Mouse (Mus musculus): ENCODE measurements around the gene Ap3b2. TPM values are rescaled to one million over a fixed set of nuclear protein-coding genes. Genes with fewer than 3 reads are reported as not detected.

Ap3b2 gene
- polyA plus RNA-seq, 1 experiment from 2014 or later = 8.1 TPM

GRCm38 (mm10) chr7:81528918-81529317 is 35.2 kb upstream of the Ap3b2 start:
- Histone ChIP-seq H3K9me3 (replicated peaks; ENCODE audit: control insufficient read depth, low read length) (no peaks in the 10 kb centered on the region), H3K4me3 (ENCODE audit: low read depth, low read length) (no peak overlapping the region), H3K4me1 (ENCODE audit: control insufficient read depth, insufficient read depth, low read length) (no peaks in the 10 kb centered on the region), H3K27me3 (ENCODE audit: control insufficient read depth, insufficient read depth, low read length) (no peaks in the 10 kb centered on the region), H3K4me2 (ENCODE audit: low read depth, low read length) (no peak overlapping the region), H3K36me3 (replicated peaks; ENCODE audit: control insufficient read depth, insufficient read depth, low read depth, low read length) (peaks cover 5% of the 10 kb centered on the region), H3K9ac (replicated peaks; ENCODE audit: low read length) (no peak overlapping the region), H3K27ac (replicated peaks; ENCODE audit: low read depth, low read length) (no peak overlapping the region)
- no peak for ATAC-seq (replicated peaks; ENCODE audit: insufficient number of reproducible peaks, low FRiP score, low TSS enrichment, low read depth)
- DNase-seq (ENCODE audit: low spot score) = no peak
- WGBS = 92% methylated on average over 8 of the region's 8 CpGs

DNA sequence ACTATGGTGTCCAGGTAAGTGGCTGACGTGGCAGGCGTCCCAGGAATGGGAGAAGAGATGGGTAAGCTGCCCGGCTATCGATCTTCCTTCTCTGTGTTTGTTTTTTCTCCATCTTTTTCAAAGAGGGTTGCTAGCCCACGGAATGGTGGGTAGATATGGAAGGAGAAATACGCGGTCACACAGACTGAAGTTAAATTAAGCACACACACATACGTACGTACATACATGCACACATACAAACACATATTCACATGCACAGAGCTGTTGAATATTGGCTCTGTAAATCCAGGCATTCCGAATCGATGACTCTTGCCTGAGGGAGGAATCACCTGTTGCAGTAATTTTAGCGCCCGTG is 29.9 kb upstream of the Ap3b2 start:
- H3K27me3 ChIP-seq (ENCODE audit: control insufficient read depth, insufficient read depth, low read length) = no peaks in the 10 kb centered on the region
- H3K36me3 ChIP-seq (replicated peaks; ENCODE audit: control insufficient read depth, insufficient read depth, low read depth, low read length) = no peaks in the 10 kb centered on the region; the same call in 1 of the 2 replicates
- H3K27ac ChIP-seq (replicated peaks; ENCODE audit: low read depth, low read length) = peak overlapping the region; percentile 85; the same call in 1 of the 2 replicates
- H3K9ac ChIP-seq (replicated peaks; ENCODE audit: low read length) = peak overlapping the region; percentile 88
- ATAC-seq (replicated peaks; ENCODE audit: insufficient number of reproducible peaks, low FRiP score, low TSS enrichment, low read depth) (0 out of 2 replicates have a peak, but pooled peaks have one; percentile 14), DNase-seq (ENCODE audit: low spot score) (no peak)
- no peaks in the 10 kb centered on the region for H3K9me3 ChIP-seq (replicated peaks; ENCODE audit: control insufficient read depth, low read length)
- H3K4me2 ChIP-seq (ENCODE audit: low read depth, low read length) = peak overlapping the region; percentile 79
- no peaks in the 10 kb centered on the region for H3K4me1 ChIP-seq (ENCODE audit: control insufficient read depth, insufficient read depth, low read length)
- peak overlapping the region; percentile 69 for H3K4me3 ChIP-seq (ENCODE audit: low read depth, low read length)
- WGBS = 13% methylated on average over 13 of the region's 13 CpGs

GRCm38 (mm10) chr7:81523008-81523662 is 29.4 kb upstream of the Ap3b2 start:
- WGBS = under 1% methylated on average over 31 of the region's 31 CpGs
- no peaks in the 10 kb centered on the region for H3K4me1 ChIP-seq (ENCODE audit: control insufficient read depth, insufficient read depth, low read length)

GRCm38 (mm10) chr7:81516154-81517030 is 22.7 kb upstream of the Ap3b2 start:
- no peaks in the 10 kb centered on the region for H3K9me3 ChIP-seq (replicated peaks; ENCODE audit: control insufficient read depth, low read length)
- H3K27ac ChIP-seq (replicated peaks; ENCODE audit: low read depth, low read length) = no peak overlapping the region
- H3K4me2 ChIP-seq (ENCODE audit: low read depth, low read length) = no peak overlapping the region
- H3K36me3 ChIP-seq (replicated peaks; ENCODE audit: control insufficient read depth, insufficient read depth, low read depth, low read length) = no peaks in the 10 kb centered on the region
- no peak overlapping the region for H3K4me3 ChIP-seq (ENCODE audit: low read depth, low read length)
- no peak overlapping the region for H3K9ac ChIP-seq (replicated peaks; ENCODE audit: low read length)
- no peaks in the 10 kb centered on the region for H3K27me3 ChIP-seq (ENCODE audit: control insufficient read depth, insufficient read depth, low read length)
- 72% methylated on average over 6 of the region's 6 CpGs for WGBS
- ATAC-seq (replicated peaks; ENCODE audit: insufficient number of reproducible peaks, low FRiP score, low TSS enrichment, low read depth) (no peak), DNase-seq (ENCODE audit: low spot score) (no peak)
- no peaks in the 10 kb centered on the region for H3K4me1 ChIP-seq (ENCODE audit: control insufficient read depth, insufficient read depth, low read length)

More at GRCm38 (mm10) chr7:81523008-81523662, 29.4 kb upstream of the Ap3b2 start:
- Histone ChIP-seq H3K9me3 (replicated peaks; ENCODE audit: control insufficient read depth, low read length) (no peaks in the 10 kb centered on the region), H3K4me2 (ENCODE audit: low read depth, low read length) (peak overlapping the region; percentile 79), H3K4me3 (ENCODE audit: low read depth, low read length) (peak overlapping the region; percentile 69), H3K27ac (replicated peaks; ENCODE audit: low read depth, low read length) (peak overlapping the region; percentile 85), H3K36me3 (replicated peaks; ENCODE audit: control insufficient read depth, insufficient read depth, low read depth, low read length) (no peaks in the 10 kb centered on the region; the same call in 1 of the 2 replicates), H3K9ac (replicated peaks; ENCODE audit: low read length) (peak overlapping the region; percentile 88), H3K27me3 (ENCODE audit: control insufficient read depth, insufficient read depth, low read length) (no peaks in the 10 kb centered on the region)
- DNase-seq (ENCODE audit: low spot score) (peak; percentile 98), ATAC-seq (replicated peaks; ENCODE audit: insufficient number of reproducible peaks, low FRiP score, low TSS enrichment, low read depth) (peak; percentile 95)

- Histone ChIP-seq H3K27me3 (ENCODE audit: control insufficient read depth, insufficient read depth, low read length) (no peaks in the 10 kb centered on the region), H3K9ac (replicated peaks; ENCODE audit: low read length) (no peak overlapping the region), H3K36me3 (replicated peaks; ENCODE audit: control insufficient read depth, insufficient read depth, low read depth, low read length) (no peaks in the 10 kb centered on the region), H3K9me3 (replicated peaks; ENCODE audit: control insufficient read depth, low read length) (no peaks in the 10 kb centered on the region), H3K4me3 (ENCODE audit: low read depth, low read length) (no peak overlapping the region), H3K4me2 (ENCODE audit: low read depth, low read length) (no peak overlapping the region), H3K4me1 (ENCODE audit: control insufficient read depth, insufficient read depth, low read length) (no peaks in the 10 kb centered on the region), H3K27ac (replicated peaks; ENCODE audit: low read depth, low read length) (no peak overlapping the region)
- DNase-seq (ENCODE audit: low spot score) (no peak), ATAC-seq (replicated peaks; ENCODE audit: insufficient number of reproducible peaks, low FRiP score, low TSS enrichment, low read depth) (no peak)
- WGBS = 60% methylated on average over 13 of the region's 13 CpGs
Observed at GRCm38 (mm10) chr7:81514906-81515590, 21.3 kb upstream of the Ap3b2 start.

- WGBS = 76% methylated on average over 2 of the region's 2 CpGs
- no peaks in the 10 kb centered on the region for H3K36me3 ChIP-seq (replicated peaks; ENCODE audit: control insufficient read depth, insufficient read depth, low read depth, low read length)
- H3K4me2 ChIP-seq (ENCODE audit: low read depth, low read length) = no peak overlapping the region
- no peak overlapping the region for H3K9ac ChIP-seq (replicated peaks; ENCODE audit: low read length)
- H3K4me3 ChIP-seq (ENCODE audit: low read depth, low read length) = no peak overlapping the region
- no peak for ATAC-seq (replicated peaks; ENCODE audit: insufficient number of reproducible peaks, low FRiP score, low TSS enrichment, low read depth)
- no peak for DNase-seq (ENCODE audit: low spot score)
- H3K4me1 ChIP-seq (ENCODE audit: control insufficient read depth, insufficient read depth, low read length) = no peaks in the 10 kb centered on the region
- H3K27ac ChIP-seq (replicated peaks; ENCODE audit: low read depth, low read length) = no peak overlapping the region
- no peaks in the 10 kb centered on the region for H3K9me3 ChIP-seq (replicated peaks; ENCODE audit: control insufficient read depth, low read length)
- no peaks in the 10 kb centered on the region for H3K27me3 ChIP-seq (ENCODE audit: control insufficient read depth, insufficient read depth, low read length)
Observed at GRCm38 (mm10) chr7:81501050-81501449, 7.3 kb upstream of the Ap3b2 start.

DNA sequence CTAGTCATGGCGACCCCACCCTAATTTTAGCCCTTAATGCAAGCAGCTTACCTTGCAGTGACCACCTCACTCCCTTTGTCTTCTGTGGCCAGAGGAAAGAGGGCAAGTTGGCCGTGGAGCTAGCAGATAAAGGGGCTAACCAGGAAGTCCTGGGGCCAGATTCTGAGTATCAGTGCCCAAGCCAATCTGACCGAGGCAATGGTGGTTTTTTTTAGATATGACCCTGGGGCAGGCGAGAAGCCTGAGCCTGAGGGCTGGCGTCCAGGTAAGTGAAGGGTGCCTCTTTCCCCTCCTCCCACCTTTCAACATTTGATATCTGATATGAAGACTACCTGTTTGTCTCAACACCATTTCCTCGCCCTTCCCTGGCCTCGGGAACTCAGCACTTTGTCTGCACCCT is 4.5 kb upstream of the Ap3b2 start, which contains the start of gene BC048679:
Gene BC048679, minus strand, starts transcription at position 101 of the 400 bp plus-strand sequence.
- no peak for DNase-seq (ENCODE audit: low spot score)
- Histone ChIP-seq H3K9me3 (replicated peaks; ENCODE audit: control insufficient read depth, low read length) (no peaks in the 10 kb centered on the region), H3K36me3 (replicated peaks; ENCODE audit: control insufficient read depth, insufficient read depth, low read depth, low read length) (no peaks in the 10 kb centered on the region), H3K9ac (replicated peaks; ENCODE audit: low read length) (no peak within 1 kb of the TSS), H3K4me1 (ENCODE audit: control insufficient read depth, insufficient read depth, low read length) (no peaks in the 10 kb centered on the region), H3K4me2 (ENCODE audit: low read depth, low read length) (no peak within 1 kb of the TSS), H3K4me3 (ENCODE audit: low read depth, low read length) (no peak within 1 kb of the TSS), H3K27ac (replicated peaks; ENCODE audit: low read depth, low read length) (no peak within 1 kb of the TSS), H3K27me3 (ENCODE audit: control insufficient read depth, insufficient read depth, low read length) (peaks cover 7% of the 10 kb centered on the region; the same call in 1 of the 2 replicates)
- ATAC-seq (replicated peaks; ENCODE audit: insufficient number of reproducible peaks, low FRiP score, low TSS enrichment, low read depth) = no peak
- WGBS = 61% methylated on average over 7 of the region's 7 CpGs
